In genomic region chr12:102437952-102438351, GRCm38 (mm10) we compare ENCODE assay signal across 9 mouse cellular contexts. TPM values are rescaled to one million over a fixed set of nuclear protein-coding genes. Genes with fewer than 3 reads are reported as not detected.
DNase-seq lines count a peak whose midpoint lies in the region; ATAC-seq and TF ChIP-seq lines count a peak whose summit lies in the region.
"Had no signal": no experiment of that assay in that cellular context is flagged by ENCODE, and none has a peak within 500 bp of the region (broad histone marks: within the 10 kb centered on the region; RNA-seq: fewer than 3 reads in every experiment).

No protein-coding gene starts in this region.

- no peak overlapping the region; the same call in 1 of the 2 replicates for H3K9ac ChIP-seq in forebrain, embryonic 12.5 days
- no peak overlapping the region for H3K9ac ChIP-seq in forebrain, embryonic 11.5 days (ENCODE audit: low read length)
- peak overlapping the region; percentile 38 for H3K9ac ChIP-seq in liver, adult 2 months (ENCODE audit: low read depth, low read length)
- H3K9ac ChIP-seq in heart, embryonic 13.5 days = peak overlapping the region; percentile 87
- no peak overlapping the region for H3K9ac ChIP-seq in midbrain, embryonic 15.5 days

- H3K4me1 ChIP-seq in forebrain, embryonic 12.5 days = peaks cover 13% of the 10 kb centered on the region
- peaks cover 2% of the 10 kb centered on the region; the same call in 1 of the 2 replicates for H3K4me1 ChIP-seq in forebrain, embryonic 11.5 days (replicated peaks; ENCODE audit: control insufficient read depth, insufficient read depth, low read length)
- peaks cover 4% of the 10 kb centered on the region; the same call in 1 of the 2 replicates for H3K4me1 ChIP-seq in liver, adult 2 months (ENCODE audit: control insufficient read depth, insufficient read depth, low read length)
- peaks cover 39% of the 10 kb centered on the region for H3K4me1 ChIP-seq in heart, embryonic 13.5 days
- H3K4me1 ChIP-seq in midbrain, embryonic 15.5 days = peaks cover 18% of the 10 kb centered on the region

- H3K27me3 ChIP-seq in forebrain, embryonic 12.5 days = no peaks in the 10 kb centered on the region
- no peaks in the 10 kb centered on the region for H3K27me3 ChIP-seq in forebrain, embryonic 11.5 days (ENCODE audit: control insufficient read depth, insufficient read depth, low read length)
- H3K27me3 ChIP-seq in liver, adult 2 months (ENCODE audit: control insufficient read depth, insufficient read depth, low read length) = no peaks in the 10 kb centered on the region
- no peaks in the 10 kb centered on the region for H3K27me3 ChIP-seq in heart, embryonic 13.5 days (replicated peaks)
- H3K27me3 ChIP-seq in midbrain, embryonic 15.5 days (replicated peaks) = no peaks in the 10 kb centered on the region

- 0 out of 2 replicates have a peak overlapping the region, but pooled peaks have one; percentile 69 for H3K4me2 ChIP-seq in forebrain, embryonic 12.5 days
- H3K4me2 ChIP-seq in forebrain, embryonic 11.5 days (ENCODE audit: low read depth, low read length, severe bottlenecking) = no peak overlapping the region
- peak overlapping the region; percentile 78 for H3K4me2 ChIP-seq in heart, embryonic 13.5 days
- H3K4me2 ChIP-seq in midbrain, embryonic 15.5 days = peak overlapping the region; percentile 53; the same call in 1 of the 2 replicates

- TF ChIP-seq CTCF in liver, adult 2 months (IDR thresholded peaks at IDR 0.05; ENCODE audit: low read depth, low read length) = no peak

- H3K9me3 ChIP-seq in forebrain, embryonic 12.5 days = no peaks in the 10 kb centered on the region
- H3K9me3 ChIP-seq in forebrain, embryonic 11.5 days (ENCODE audit: control insufficient read depth, low read length) = no peaks in the 10 kb centered on the region
- no peaks in the 10 kb centered on the region for H3K9me3 ChIP-seq in heart, embryonic 13.5 days
- no peaks in the 10 kb centered on the region for H3K9me3 ChIP-seq in midbrain, embryonic 15.5 days

- 87% methylated on average over 5 of the region's 5 CpGs for WGBS in forebrain, embryonic 12.5 days
- WGBS in forebrain, embryonic 11.5 days = 91% methylated on average over 5 of the region's 5 CpGs
- 75% methylated on average over 5 of the region's 5 CpGs for WGBS in liver, adult 2 months
- WGBS in heart, embryonic 13.5 days = 35% methylated on average over 5 of the region's 5 CpGs
- WGBS in midbrain, embryonic 15.5 days = 88% methylated on average over 5 of the region's 5 CpGs

- H3K27ac ChIP-seq in forebrain, embryonic 12.5 days = no peak overlapping the region
- no peak overlapping the region for H3K27ac ChIP-seq in forebrain, embryonic 11.5 days (ENCODE audit: low read depth, low read length)
- peak overlapping the region; percentile 52; the same call in 1 of the 2 replicates for H3K27ac ChIP-seq in liver, adult 2 months (replicated peaks; ENCODE audit: insufficient read depth, low read depth, low read length)
- H3K27ac ChIP-seq in heart, embryonic 13.5 days (replicated peaks) = peak overlapping the region; percentile 88
- no peak overlapping the region for H3K27ac ChIP-seq in midbrain, embryonic 15.5 days

- no peaks in the 10 kb centered on the region for H3K36me3 ChIP-seq in forebrain, embryonic 12.5 days (replicated peaks)
- no peaks in the 10 kb centered on the region for H3K36me3 ChIP-seq in forebrain, embryonic 11.5 days (ENCODE audit: control insufficient read depth, insufficient read depth, low read length)
- no peaks in the 10 kb centered on the region for H3K36me3 ChIP-seq in liver, adult 2 months (ENCODE audit: control insufficient read depth, insufficient read depth, low read length)
- no peaks in the 10 kb centered on the region for H3K36me3 ChIP-seq in heart, embryonic 13.5 days
- H3K36me3 ChIP-seq in midbrain, embryonic 15.5 days (replicated peaks) = no peaks in the 10 kb centered on the region

- DNase-seq in forebrain, embryonic 11.5 days (ENCODE audit: low spot score) = no peak
- DNase-seq in liver, adult 2 months (ENCODE audit: extremely low read depth, low read depth, low spot score) = no peak
- DNase-seq in liver = no peak
- no peak for DNase-seq in testis, postnatal 14 days (ENCODE audit: low spot score)
- DNase-seq: layer of hippocampus, postnatal 36 days had no signal

- H3K79me2 ChIP-seq in liver, adult 2 months (ENCODE audit: control insufficient read depth, insufficient read depth, low read length) = peaks cover 8% of the 10 kb centered on the region; the same call in 1 of the 2 replicates

- no peak overlapping the region for H3K4me3 ChIP-seq in forebrain, embryonic 12.5 days (replicated peaks)
- H3K4me3 ChIP-seq in forebrain, embryonic 11.5 days (ENCODE audit: low read depth, low read length) = no peak overlapping the region
- H3K4me3 ChIP-seq in liver, adult 2 months (ENCODE audit: insufficient read depth, low read depth, low read length) = peak overlapping the region; percentile 44
- H3K4me3 ChIP-seq in heart, embryonic 13.5 days = peak overlapping the region; percentile 75
- H3K4me3 ChIP-seq in midbrain, embryonic 15.5 days = no peak overlapping the region

- no peak for ATAC-seq in forebrain, embryonic 12.5 days (ENCODE audit: low FRiP score)
- ATAC-seq in forebrain, embryonic 11.5 days (replicated peaks; ENCODE audit: low FRiP score) = no peak
- ATAC-seq in heart, embryonic 13.5 days (ENCODE audit: extremely low read depth, insufficient number of reproducible peaks, low FRiP score, low TSS enrichment) = no peak
- ATAC-seq in midbrain, embryonic 15.5 days (replicated peaks) = no peak
- ATAC-seq in CD4-positive, CD25-positive, alpha-beta regulatory T cell, adult 4 months = no peak

- TF ChIP-seq POLR2A in liver, adult 2 months (IDR thresholded peaks at IDR 0.05; ENCODE audit: extremely low read depth, insufficient read depth, low read length) = no peak

RNA-seq across cellular contexts. Expression of gene Lgmn, which starts 1.7 kb away (rescaled TPM):
- 47.1 and 47.5 TPM in 2 replicates for polyA plus RNA-seq in forebrain, embryonic 12.5 days (2016; fragmentation: Nextera tagmentation; extraction: Ambion mirVana)
- 49.0 and 49.4 TPM in 2 replicates for polyA plus RNA-seq in forebrain, embryonic 11.5 days (2014; fragmentation: Nextera tagmentation; extraction: Ambion mirVana)
- 59.6 and 60.6 TPM in 2 replicates for total RNA-seq in liver, adult 2 months (2014; rRNA removed)
- 33.5 and 48.5 TPM in 2 replicates for polyA plus RNA-seq in liver, adult 2 months (2012; rRNA removed)
- 119 and 122 TPM in 2 replicates for polyA plus RNA-seq in heart, embryonic 13.5 days (2015; fragmentation: Nextera tagmentation; extraction: Ambion mirVana)
- 87.7 and 89.9 TPM in 2 replicates for polyA plus RNA-seq in midbrain, embryonic 15.5 days (2015; fragmentation: Nextera tagmentation; extraction: Ambion mirVana)
- 10 to 100 TPM; 19.0 to 28.0 TPM for polyA plus RNA-seq in CD4-positive, CD25-positive, alpha-beta regulatory T cell, adult 4 months (2017; shearing (Covaris generic))

RNA-seq across cellular contexts. Expression of gene Golga5, which starts 31.0 kb away (rescaled TPM):
- polyA plus RNA-seq in forebrain, embryonic 12.5 days (2016; fragmentation: Nextera tagmentation; extraction: Ambion mirVana) = 32.4 and 34.8 TPM in 2 replicates
- 32.5 and 34.0 TPM in 2 replicates for polyA plus RNA-seq in forebrain, embryonic 11.5 days (2014; fragmentation: Nextera tagmentation; extraction: Ambion mirVana)
- 16.6 and 18.6 TPM in 2 replicates for total RNA-seq in liver, adult 2 months (2014; rRNA removed)
- 6.8 and 7.8 TPM in 2 replicates for polyA plus RNA-seq in liver, adult 2 months (2012; rRNA removed)
- 22.3 and 22.8 TPM in 2 replicates for polyA plus RNA-seq in heart, embryonic 13.5 days (2015; fragmentation: Nextera tagmentation; extraction: Ambion mirVana)
- polyA plus RNA-seq in midbrain, embryonic 15.5 days (2015; fragmentation: Nextera tagmentation; extraction: Ambion mirVana) = 25.5 and 31.0 TPM in 2 replicates
- polyA plus RNA-seq in CD4-positive, CD25-positive, alpha-beta regulatory T cell, adult 4 months (2017; shearing (Covaris generic)) = 10 to 100 TPM; 22.8 to 28.8 TPM

Comparison
In these comparisons a context has a peak if more than half of its experiments do, and no peak if none do; other contexts are left out.
1. H3K27ac ChIP-seq: peak in liver, adult 2 months (single experiment) and heart, embryonic 13.5 days (single experiment); none in forebrain, embryonic 12.5 days (single experiment), forebrain, embryonic 11.5 days (single experiment) and midbrain, embryonic 15.5 days (single experiment).
2. H3K4me3 ChIP-seq: peak in liver, adult 2 months (single experiment) and heart, embryonic 13.5 days (single experiment); none in forebrain, embryonic 12.5 days (single experiment), forebrain, embryonic 11.5 days (single experiment) and midbrain, embryonic 15.5 days (single experiment).
3. H3K9ac ChIP-seq: peak in liver, adult 2 months (single experiment) and heart, embryonic 13.5 days (single experiment); none in forebrain, embryonic 12.5 days (single experiment), forebrain, embryonic 11.5 days (single experiment) and midbrain, embryonic 15.5 days (single experiment).